ENCODE assay signal across 23 mouse cellular contexts in genomic region chr17:72173778-72174177, GRCm38 (mm10).
DNase-seq lines count a peak whose midpoint lies in the region; ATAC-seq and TF ChIP-seq lines count a peak whose summit lies in the region.
"Had no signal": no experiment of that assay in that cellular context is flagged by ENCODE, and none has a peak within 500 bp of the region (broad histone marks: within the 10 kb centered on the region; RNA-seq: fewer than 3 reads in every experiment).

No protein-coding gene starts in this region.

- peak; percentile 49 for DNase-seq in forebrain, postnatal 0 days
- peak; percentile 39 to 42 for DNase-seq in left cerebral cortex, postnatal 14 days (ENCODE audit: low spot score in 2 of 2)
- no peak for DNase-seq in left cerebral cortex, adult 11 months (ENCODE audit: low spot score)
- peak; percentile 38 for DNase-seq in brain, adult 2 months (ENCODE audit: low read depth, low spot score)
- DNase-seq in layer of hippocampus, adult 9-11 months, result peak; percentile 51
- DNase-seq in T-cell, adult 2 months (ENCODE audit: low spot score), result no peak
- DNase-seq: adrenal gland, postnatal 10 days; B cell, adult 2 months; cerebellum, adult 11-12 months; cerebellum, adult 9-11 months; cerebellum, postnatal 36 days; gastrocnemius, adult 2 months; gastrocnemius, postnatal 25 days; heart, postnatal 14 days had no signal

- WGBS in forebrain, postnatal 0 days, result 41% methylated on average over 3 of the region's 3 CpGs
- WGBS in forebrain, embryonic 12.5 days, result 62% methylated on average over 3 of the region's 3 CpGs

- intact Hi-C loops in left cerebral cortex, postnatal 14 days (cut with DNase I), result no loop called here

- H3K9ac ChIP-seq in forebrain, postnatal 0 days, result no peak overlapping the region
- H3K9ac ChIP-seq in forebrain, embryonic 12.5 days, result no peak overlapping the region
- H3K9ac ChIP-seq: embryonic facial prominence, embryonic 13.5 days; forebrain, embryonic 13.5 days; heart, embryonic 15.5 days; hindbrain, embryonic 15.5 days had no signal

- no peak overlapping the region for H3K4me3 ChIP-seq in forebrain, postnatal 0 days (ENCODE audit: low read depth, low read length)
- H3K4me3 ChIP-seq in forebrain, embryonic 12.5 days (replicated peaks), result no peak overlapping the region
- H3K4me3 ChIP-seq: embryonic facial prominence, embryonic 13.5 days; forebrain, embryonic 13.5 days; gastrocnemius, adult 2 months; heart, embryonic 15.5 days; hindbrain, embryonic 10.5 days; hindbrain, embryonic 15.5 days had no signal

- ATAC-seq in forebrain, postnatal 0 days, result 0 out of 2 replicates have a peak, but pooled peaks have one; percentile 48
- ATAC-seq in forebrain, embryonic 12.5 days (ENCODE audit: low FRiP score), result no peak
- ATAC-seq: CD4-positive, CD25-positive, alpha-beta regulatory T cell, adult 4 months; forebrain, embryonic 13.5 days had no signal

- H3K4me2 ChIP-seq in forebrain, postnatal 0 days (ENCODE audit: low read depth), result no peak overlapping the region
- H3K4me2 ChIP-seq in forebrain, embryonic 12.5 days, result no peak overlapping the region
- H3K4me2 ChIP-seq: embryonic facial prominence, embryonic 13.5 days; forebrain, embryonic 13.5 days; heart, embryonic 11.5 days; heart, embryonic 15.5 days; hindbrain, embryonic 15.5 days had no signal

- no peaks in the 10 kb centered on the region for H3K4me1 ChIP-seq in forebrain, postnatal 0 days (ENCODE audit: insufficient read depth)
- H3K4me1 ChIP-seq in forebrain, embryonic 12.5 days, result peaks cover 2% of the 10 kb centered on the region; the same call in 1 of the 2 replicates
- H3K4me1 ChIP-seq: heart, embryonic 15.5 days had no signal

- H3K36me3 ChIP-seq in forebrain, postnatal 0 days (ENCODE audit: insufficient read depth), result no peaks in the 10 kb centered on the region
- no peaks in the 10 kb centered on the region for H3K36me3 ChIP-seq in forebrain, embryonic 12.5 days (replicated peaks)
- H3K36me3 ChIP-seq: embryonic facial prominence, embryonic 13.5 days; G1E; heart, embryonic 15.5 days; hindbrain, embryonic 10.5 days; hindbrain, embryonic 15.5 days had no signal

- H3K27ac ChIP-seq in forebrain, postnatal 0 days (ENCODE audit: low read depth, low read length), result no peak overlapping the region
- no peak overlapping the region for H3K27ac ChIP-seq in forebrain, embryonic 12.5 days
- H3K27ac ChIP-seq: embryonic facial prominence, embryonic 13.5 days; forebrain, embryonic 13.5 days; gastrocnemius, adult 2 months; heart, embryonic 15.5 days; hindbrain, embryonic 10.5 days; hindbrain, embryonic 15.5 days had no signal

- no peaks in the 10 kb centered on the region for H3K27me3 ChIP-seq in forebrain, postnatal 0 days (ENCODE audit: insufficient read depth, low read length)
- H3K27me3 ChIP-seq in forebrain, embryonic 12.5 days, result no peaks in the 10 kb centered on the region
- H3K27me3 ChIP-seq: embryonic facial prominence, embryonic 13.5 days; forebrain, embryonic 13.5 days; heart, embryonic 15.5 days; hindbrain, embryonic 15.5 days had no signal

- H3K9me3 ChIP-seq in forebrain, postnatal 0 days (ENCODE audit: low read length), result no peaks in the 10 kb centered on the region
- H3K9me3 ChIP-seq in forebrain, embryonic 12.5 days, result no peaks in the 10 kb centered on the region
- H3K9me3 ChIP-seq: embryonic facial prominence, embryonic 13.5 days; forebrain, embryonic 13.5 days; heart, embryonic 15.5 days; hindbrain, embryonic 10.5 days; hindbrain, embryonic 15.5 days had no signal

- no peak for TF ChIP-seq CTCF in forebrain, postnatal 0 days (IDR thresholded peaks at IDR 0.05; ENCODE audit: low read depth)

Comparison
In these comparisons a context has a peak if more than half of its experiments do, and no peak if none do; other contexts are left out.
1. DNase-seq: peak in forebrain, postnatal 0 days (single experiment), left cerebral cortex, postnatal 14 days (2 of 2), brain, adult 2 months (single experiment) and layer of hippocampus, adult 9-11 months (single experiment); none in left cerebral cortex, adult 11 months (single experiment) and T-cell, adult 2 months (single experiment).